Mouse (Mus musculus) left cerebral cortex, postnatal 25 days (tissue): ENCODE measurements around the gene 9330182O14Rik. TPM values are rescaled to one million over a fixed set of nuclear protein-coding genes. Genes with fewer than 3 reads are reported as not detected.

Experiments
- DNase-seq, 2 experiments: peaks; one replicate each; pipeline ENCODE4 v3.0.0; 2022; ENCODE audit warnings: low spot score in 2 of 2, mixed read lengths in 1 of 2
- intact Hi-C: fragments of 180-260 bp; cut with DNase I; formaldehyde crosslinking; loops from one replicate; pipeline ENCODE4 v1.15.1; 2025
- microRNA-seq, 2 experiments: library from miRNA; unstranded; fragments of <30 nt; microRNA quantifications; one replicate each; pipeline ENCODE4 v1.2.0; 2022
- total RNA-seq, 2 experiments: library from RNA; stranded (reverse); gene quantifications; 2 replicates each; pipeline ENCODE4 v1.2.3; 2021

Gene 9330182O14Rik
- total RNA-seq, 2 experiments from 2014 or later = not detected

GRCm38 (mm10) chr15:40179423-40179822 is 45.3 kb downstream of the 9330182O14Rik start:
- no peak for DNase-seq

GRCm38 (mm10) chr15:40187017-40187416 is 52.9 kb downstream of the 9330182O14Rik start:
- intact Hi-C loops = no loop called here
- no peak for DNase-seq

More at GRCm38 (mm10) chr15:40179423-40179822, 45.3 kb downstream of the 9330182O14Rik start:
- intact Hi-C loops = no loop called here

Small RNA genes within 50 kb of the gene (microRNA-seq; reads per million reads assigned to microRNA genes)
- 0 reads per million in 2 experiments for gene Gm25958
